Mouse (Mus musculus): ENCODE measurements around the gene Gnptg. TPM values are rescaled to one million over a fixed set of nuclear protein-coding genes. Genes with fewer than 3 reads are reported as not detected.
"Not testable (repeated sequence)": the region's sequence is repeated elsewhere in the genome, so short reads cannot be mapped to it uniquely, and the experiment has no call there.

Gnptg gene
- total and polyA plus RNA-seq, 3 experiments: 8.7 to 10.8 TPM; not detected in 1

GRCm38 (mm10) chr17:25243131-25243780, 3.3 kb upstream of the Gnptg start:
- Histone ChIP-seq H3K36me3 (ENCODE audit: control insufficient read depth in 1 of 2, insufficient read depth in 2 of 2, low read length in 2 of 2) (peaks cover 0 to 11% of the 10 kb centered on the region in 2 experiments; a peak in 2 of 4 replicates), H3K27me3 (ENCODE audit: control insufficient read depth in 1 of 2, insufficient read depth in 2 of 2, low read length in 2 of 2) (no peaks in the 10 kb centered on the region), H3K9ac (ENCODE audit: control insufficient read depth, low read depth, low read length, poor library complexity, severe bottlenecking) (no peak overlapping the region), H3K79me2 (ENCODE audit: control insufficient read depth, insufficient read depth, low read length, poor library complexity) (peaks cover 18% of the 10 kb centered on the region), H3K4me1 (ENCODE audit: control insufficient read depth in 1 of 2, insufficient read depth in 2 of 2, low read length in 2 of 2) (peaks cover 0 to 4% of the 10 kb centered on the region in 2 experiments; a peak in 1 of 4 replicates), H3K4me3 (ENCODE audit: control insufficient read depth in 1 of 2, insufficient read depth in 1 of 2, low read depth in 2 of 2, low read length in 2 of 2) (no peak overlapping the region), H3K9me3 (replicated peaks; ENCODE audit: insufficient read depth, low read length) (no peaks in the 10 kb centered on the region), H3K27ac (ENCODE audit: control insufficient read depth, low read depth, low read length) (no peak overlapping the region)
- DNase-seq (ENCODE audit: low read depth, low spot score): no peak
- TF ChIP-seq MAZ (IDR thresholded peaks at IDR 0.05; ENCODE audit: low read depth, low read length): peak; percentile 51; the same call in 1 of the 2 replicates
- TF ChIP-seq USF2 (IDR thresholded peaks at IDR 0.05; ENCODE audit: borderline replicate concordance in 1 of 2, insufficient read depth in 1 of 2, low read depth in 1 of 2, low read length in 2 of 2): no peak
- TF ChIP-seq RCOR1 (IDR thresholded peaks at IDR 0.05; ENCODE audit: low read depth, low read length): no peak
- peak; percentile 20 to 23 (median 20); a peak in 3 of 6 replicates for TF ChIP-seq CTCF (IDR thresholded peaks at IDR 0.05 in 2 of 3, conservative IDR thresholded peaks at IDR 0.05 in 1 of 3; ENCODE audit: control insufficient read depth in 1 of 3, insufficient read depth in 1 of 3, low read depth in 2 of 3, low read length in 3 of 3, poor library complexity in 1 of 3, severe bottlenecking in 1 of 3)
- TF ChIP-seq NRF1 (IDR thresholded peaks at IDR 0.05; ENCODE audit: insufficient read depth, low read depth, low read length, poor library complexity, severe bottlenecking): no peak

GRCm38 (mm10) chr17:25235635-25236034, 4.3 kb downstream of the Gnptg start:
- Histone ChIP-seq H3K79me2 (ENCODE audit: control insufficient read depth, insufficient read depth, low read length, poor library complexity) (peaks cover 8% of the 10 kb centered on the region), H3K27me3 (ENCODE audit: control insufficient read depth in 1 of 2, insufficient read depth in 2 of 2, low read length in 2 of 2) (no peaks in the 10 kb centered on the region), H3K9me3 (replicated peaks; ENCODE audit: insufficient read depth, low read length) (no peaks in the 10 kb centered on the region), H3K9ac (ENCODE audit: control insufficient read depth, low read depth, low read length, poor library complexity, severe bottlenecking) (no peak overlapping the region), H3K4me3 (ENCODE audit: control insufficient read depth in 1 of 2, insufficient read depth in 1 of 2, low read depth in 2 of 2, low read length in 2 of 2) (no peak overlapping the region), H3K27ac (ENCODE audit: control insufficient read depth, low read depth, low read length) (no peak overlapping the region), H3K36me3 (ENCODE audit: control insufficient read depth in 1 of 2, insufficient read depth in 2 of 2, low read length in 2 of 2) (peaks cover 2 to 3% of the 10 kb centered on the region in 2 experiments; a peak in 3 of 4 replicates), H3K4me1 (ENCODE audit: control insufficient read depth in 1 of 2, insufficient read depth in 2 of 2, low read length in 2 of 2) (peaks cover 0 to 4% of the 10 kb centered on the region in 2 experiments; a peak in 1 of 4 replicates)
- no peak for TF ChIP-seq MEF2A (IDR thresholded peaks at IDR 0.05; ENCODE audit: extremely low read depth, insufficient replicate concordance, low read depth, low read length, poor library complexity, severe bottlenecking)
- no peak for TF ChIP-seq CHD1 (IDR thresholded peaks at IDR 0.05; ENCODE audit: low read depth, low read length)
- TF ChIP-seq MXI1 (IDR thresholded peaks at IDR 0.05; ENCODE audit: low read depth, low read length): no peak
- TF ChIP-seq POLR2AphosphoS2 (IDR thresholded peaks at IDR 0.05; ENCODE audit: low read length): no peak
- TF ChIP-seq ELF1 (IDR thresholded peaks at IDR 0.05; ENCODE audit: low read depth, low read length): no peak
- no peak for TF ChIP-seq ZC3H11A (IDR thresholded peaks at IDR 0.05; ENCODE audit: low read depth, low read length)
- TF ChIP-seq GABPA (IDR thresholded peaks at IDR 0.05; ENCODE audit: low read depth, low read length): no peak
- TF ChIP-seq BHLHE40 (IDR thresholded peaks at IDR 0.05; ENCODE audit: borderline replicate concordance, low read depth, low read length): no peak
- no peak for TF ChIP-seq ZMIZ1 (IDR thresholded peaks at IDR 0.05; ENCODE audit: low read depth, low read length)
- no peak for TF ChIP-seq RAD21 (IDR thresholded peaks at IDR 0.05; ENCODE audit: low read depth, low read length)
- no peak for TF ChIP-seq MAZ (IDR thresholded peaks at IDR 0.05; ENCODE audit: low read depth, low read length)
- TF ChIP-seq RCOR1 (IDR thresholded peaks at IDR 0.05; ENCODE audit: low read depth, low read length): no peak
- TF ChIP-seq NRF1 (IDR thresholded peaks at IDR 0.05; ENCODE audit: insufficient read depth, low read depth, low read length, poor library complexity, severe bottlenecking): no peak
- no peak for TF ChIP-seq SMC3 (IDR thresholded peaks at IDR 0.05; ENCODE audit: low read depth, low read length)
- no peak for DNase-seq (ENCODE audit: low read depth, low spot score)

- not testable (repeated sequence) for H3K79me2 ChIP-seq (ENCODE audit: control insufficient read depth, insufficient read depth, low read length, poor library complexity); DNase-seq (ENCODE audit: low read depth, low spot score); H3K4me1 ChIP-seq (ENCODE audit: control insufficient read depth in 1 of 2, insufficient read depth in 2 of 2, low read length in 2 of 2); H3K27me3 ChIP-seq (ENCODE audit: control insufficient read depth in 1 of 2, insufficient read depth in 2 of 2, low read length in 2 of 2); H3K9me3 ChIP-seq (replicated peaks; ENCODE audit: insufficient read depth, low read length); H3K4me3 ChIP-seq (ENCODE audit: control insufficient read depth in 1 of 2, insufficient read depth in 1 of 2, low read depth in 2 of 2, low read length in 2 of 2); H3K36me3 ChIP-seq (ENCODE audit: control insufficient read depth in 1 of 2, insufficient read depth in 2 of 2, low read length in 2 of 2); H3K27ac ChIP-seq (ENCODE audit: control insufficient read depth, low read depth, low read length); H3K9ac ChIP-seq (ENCODE audit: control insufficient read depth, low read depth, low read length, poor library complexity, severe bottlenecking)
Observed at GRCm38 (mm10) chr17:25231621-25232020, 8.3 kb downstream of the Gnptg start.
